Mouse (Mus musculus): ENCODE data around the gene Abtb2.

DNA sequence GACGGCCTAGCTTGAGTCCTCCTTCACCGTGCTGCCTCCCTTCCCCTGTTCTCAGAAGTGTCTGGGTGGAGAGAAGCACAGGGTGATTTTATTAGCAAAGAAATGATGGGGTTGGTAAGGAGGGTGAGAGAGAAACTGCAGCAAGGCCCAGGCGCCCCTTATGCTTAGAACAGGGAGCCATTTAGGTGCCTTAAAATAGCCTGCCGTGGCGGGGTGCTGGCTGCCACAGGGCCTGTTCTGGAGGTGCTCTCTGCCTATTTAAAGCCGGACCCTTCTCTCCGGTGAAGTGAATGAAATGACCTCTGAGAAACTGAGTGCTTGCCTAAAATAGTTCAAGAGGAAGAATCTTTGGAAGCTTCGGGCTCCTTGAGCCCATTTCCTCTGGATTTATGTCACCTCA is 14.6 kb downstream of the Abtb2 start:
- TF ChIP-seq CTCF (IDR thresholded peaks at IDR 0.05; ENCODE audit: extremely low read depth, insufficient read depth, low read length) (no peak), POLR2A (IDR thresholded peaks at IDR 0.05; ENCODE audit: extremely low read depth, insufficient read depth, low read length) (no peak)

Data from cortical plate, adult 2 months (tissue).